ENCODE assay signal across 40 mouse cellular contexts in genomic region chr6:128722959-128723358, GRCm38 (mm10). TPM values are rescaled to one million over a fixed set of nuclear protein-coding genes. Genes with fewer than 3 reads are reported as not detected.
"Had no signal": no experiment of that assay in that cellular context is flagged by ENCODE, and none has a peak within 500 bp of the region (broad histone marks: within the 10 kb centered on the region; RNA-seq: fewer than 3 reads in every experiment).

Gene Klrb1 (minus strand): TSS chr6:128723059.

- H3K4me1 ChIP-seq: heart, embryonic 10.5 days; heart, embryonic 12.5 days; heart, embryonic 13.5 days; heart, embryonic 15.5 days; hindbrain, embryonic 10.5 days; hindbrain, embryonic 12.5 days; hindbrain, embryonic 13.5 days; hindbrain, embryonic 15.5 days; intestine, embryonic 15.5 days; kidney, embryonic 15.5 days had no signal

- H3K4me3 ChIP-seq: heart, embryonic 10.5 days; heart, embryonic 12.5 days; heart, embryonic 13.5 days; heart, embryonic 15.5 days; hindbrain, embryonic 10.5 days; hindbrain, embryonic 12.5 days; hindbrain, embryonic 13.5 days; hindbrain, embryonic 15.5 days; intestine, embryonic 15.5 days; kidney, embryonic 15.5 days; layer of hippocampus, adult 2 months had no signal

- DNase-seq: heart, postnatal 10 days; heart, postnatal 14 days; heart, postnatal 36 days; heart, postnatal 4 days; kidney, adult 11 months; kidney, adult 18-20 months; kidney, adult 2 months; kidney, adult 8-10 months; kidney, adult 9 months; kidney, postnatal 10 days; kidney, postnatal 14 days; kidney, postnatal 25 days; kidney, postnatal 36 days; kidney, postnatal 4 days; layer of hippocampus, adult 9-11 months; layer of hippocampus, postnatal 36 days had no signal

- H3K27ac ChIP-seq: heart, embryonic 10.5 days; heart, embryonic 13.5 days; heart, embryonic 15.5 days; hindbrain, embryonic 10.5 days; hindbrain, embryonic 12.5 days; hindbrain, embryonic 13.5 days; hindbrain, embryonic 14.5 days; hindbrain, embryonic 15.5 days; hindbrain, postnatal 0 days; intestine, embryonic 15.5 days; kidney, embryonic 15.5 days; kidney, postnatal 0 days; layer of hippocampus, adult 2 months had no signal

- H3K36me3 ChIP-seq: heart, embryonic 10.5 days; heart, embryonic 12.5 days; heart, embryonic 13.5 days; heart, embryonic 15.5 days; hindbrain, embryonic 10.5 days; hindbrain, embryonic 12.5 days; hindbrain, embryonic 13.5 days; hindbrain, embryonic 15.5 days; intestine, embryonic 15.5 days; kidney, embryonic 15.5 days had no signal

- H3K27me3 ChIP-seq: heart, embryonic 12.5 days; heart, embryonic 13.5 days; heart, embryonic 15.5 days; hindbrain, embryonic 12.5 days; hindbrain, embryonic 13.5 days; hindbrain, embryonic 15.5 days; intestine, embryonic 15.5 days; kidney, embryonic 15.5 days had no signal

RNA-seq across cellular contexts. Expression of gene Klrb1, which starts in this region (rescaled TPM):
- polyA plus RNA-seq: heart, embryonic 10.5 days; heart, embryonic 11.5 days; heart, embryonic 12.5 days; heart, embryonic 13.5 days; heart, embryonic 14.5 days; heart, embryonic 15.5 days; heart, embryonic 16.5 days; heart, postnatal 0 days; hindbrain, embryonic 10.5 days; hindbrain, embryonic 11.5 days; hindbrain, embryonic 12.5 days; inflammation-experienced regulatory T-cells, adult 6 months; intestine, embryonic 14.5 days; intestine, embryonic 15.5 days; intestine, embryonic 16.5 days; kidney, adult 2 months; kidney, embryonic 14.5 days; kidney, embryonic 15.5 days; kidney, embryonic 16.5 days; kidney, postnatal 0 days had no signal
